Mouse (Mus musculus) fat pad, adult 2 months (tissue): ENCODE measurements around the gene Gal3st3.

Experiments used
- DNase-seq: peaks from one replicate; pipeline ENCODE4 v3.0.0-alpha.2; 2011; ENCODE audit warnings: low read depth, low spot score; ENCODE audit errors: extremely low read depth

The Gal3st3 gene

DNA sequence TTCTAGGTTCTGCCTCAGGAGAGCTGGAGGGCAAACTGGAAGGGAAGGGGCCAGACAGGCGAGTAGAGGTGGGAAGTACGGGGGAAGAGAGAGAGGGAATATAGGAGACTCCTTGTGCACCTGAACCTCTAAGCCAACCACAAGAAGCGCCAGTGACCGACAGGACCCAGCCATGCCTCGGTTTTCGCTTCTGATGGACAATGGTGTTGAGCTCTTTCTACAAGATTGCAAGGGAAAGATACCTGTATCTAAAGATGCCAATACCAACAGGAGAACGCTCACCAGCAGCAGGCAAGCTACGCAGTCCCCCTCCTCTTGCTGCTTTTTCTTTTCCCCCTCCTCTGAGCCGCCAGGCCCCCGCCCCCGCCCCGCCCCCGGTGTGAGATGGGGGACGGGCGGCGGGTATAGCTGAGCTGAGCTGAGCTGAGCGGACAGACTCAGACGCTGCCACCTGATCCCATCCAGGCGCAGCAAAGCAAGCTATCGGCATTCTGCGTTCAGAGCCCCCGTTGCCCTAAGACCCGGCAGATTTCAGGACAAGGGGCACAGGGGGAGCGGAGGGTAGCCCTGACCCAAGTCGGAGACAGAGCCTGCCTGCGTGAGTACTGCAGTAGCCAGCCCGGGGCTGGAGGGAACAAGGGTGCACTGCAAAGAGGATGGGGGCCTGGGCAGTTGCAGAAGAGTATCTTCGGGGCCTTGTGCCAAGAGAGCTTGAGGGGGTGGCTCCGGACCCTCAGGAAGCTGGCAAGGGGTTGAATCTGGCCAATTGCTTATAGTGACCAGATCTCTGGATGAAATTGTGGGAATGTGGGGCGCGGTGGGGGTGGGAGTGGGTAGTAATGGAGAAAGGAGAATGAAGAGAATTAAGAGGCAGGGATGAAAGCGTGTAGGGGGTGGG is at the start of gene Gal3st3:
Gene Gal3st3 (plus strand): TSS at position 429 of the 898 bp plus-strand sequence.
- no peak for DNase-seq

DNA sequence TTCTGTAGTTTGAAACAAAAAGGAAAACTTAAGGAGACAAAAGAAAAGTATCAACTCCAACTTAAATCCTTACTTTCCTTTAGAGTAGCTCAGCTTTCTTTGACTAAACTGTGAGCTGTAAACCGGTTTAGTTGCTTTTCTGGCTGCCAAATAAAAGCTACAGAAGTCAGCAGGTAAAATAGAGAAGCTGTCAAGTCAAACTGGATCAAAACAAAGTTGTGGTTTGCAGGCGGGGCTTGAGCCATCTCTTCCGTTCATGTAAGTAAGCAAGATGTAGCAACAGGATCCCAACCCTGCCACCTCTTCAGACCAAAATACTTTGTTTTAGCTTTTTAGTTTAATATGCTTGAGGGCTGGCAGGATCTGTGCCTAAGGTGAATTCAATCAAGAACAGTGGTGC is 41.0 kb upstream of the Gal3st3 start:
- DNase-seq = no peak

DNA sequence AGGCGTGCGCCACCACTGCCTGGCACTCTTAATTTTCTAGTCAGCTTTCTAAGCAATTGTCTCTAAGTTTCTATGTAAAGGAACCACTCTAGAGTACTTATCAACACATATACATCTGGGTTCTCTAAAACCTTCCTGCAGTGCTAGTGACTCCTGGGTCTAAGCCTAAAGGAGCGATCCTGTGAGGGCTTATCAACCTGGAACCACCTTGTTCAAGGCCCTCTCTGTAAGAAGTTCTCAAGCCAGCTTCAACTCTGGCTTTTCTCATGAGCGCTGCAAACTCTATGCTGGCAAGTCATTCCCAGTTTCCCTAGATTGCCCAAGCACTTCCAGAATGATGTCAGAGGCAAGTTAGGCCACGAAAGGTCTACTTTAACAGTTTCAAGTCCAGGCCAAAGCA is 31.1 kb upstream of the Gal3st3 start:
- DNase-seq = no peak

DNA sequence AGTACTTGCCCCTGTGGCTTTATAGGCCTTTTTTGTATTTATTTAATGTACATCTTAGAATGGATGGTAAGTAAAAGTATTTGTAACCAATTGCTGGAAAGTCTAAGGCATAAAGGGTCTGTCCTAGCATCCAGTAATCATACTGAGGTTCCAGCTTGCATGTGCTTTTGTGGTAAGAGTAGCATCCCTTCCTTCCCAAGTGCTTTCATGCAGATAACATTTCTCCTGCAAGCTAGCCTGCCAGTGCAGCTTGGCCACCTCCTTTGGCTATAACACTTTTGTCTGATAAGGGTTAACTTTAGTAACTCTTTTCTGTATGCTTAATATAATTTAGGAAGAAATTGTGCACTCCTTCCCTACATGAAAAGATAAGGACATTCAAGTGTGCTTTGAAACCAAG is 30.1 kb upstream of the Gal3st3 start:
- no peak for DNase-seq

DNA sequence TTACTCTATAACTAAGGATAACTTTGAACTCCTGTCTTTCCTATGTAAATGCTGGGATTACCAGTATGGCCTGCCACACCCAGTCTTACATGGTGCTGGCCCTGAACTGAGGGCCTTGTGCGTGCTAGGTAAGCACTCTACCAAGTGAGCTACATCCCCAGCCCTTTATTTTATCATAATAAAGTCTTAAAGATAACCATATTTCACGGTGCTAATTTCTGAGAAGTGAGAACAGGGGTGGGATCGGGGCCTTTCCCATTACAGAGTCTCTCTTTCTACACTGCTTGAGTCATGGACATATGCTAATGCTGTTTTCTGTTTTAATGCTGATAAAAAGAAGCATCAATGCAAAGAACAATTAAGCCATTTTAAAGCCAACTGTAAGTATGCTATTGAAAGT is 29.3 kb upstream of the Gal3st3 start:
- no peak for DNase-seq

DNA sequence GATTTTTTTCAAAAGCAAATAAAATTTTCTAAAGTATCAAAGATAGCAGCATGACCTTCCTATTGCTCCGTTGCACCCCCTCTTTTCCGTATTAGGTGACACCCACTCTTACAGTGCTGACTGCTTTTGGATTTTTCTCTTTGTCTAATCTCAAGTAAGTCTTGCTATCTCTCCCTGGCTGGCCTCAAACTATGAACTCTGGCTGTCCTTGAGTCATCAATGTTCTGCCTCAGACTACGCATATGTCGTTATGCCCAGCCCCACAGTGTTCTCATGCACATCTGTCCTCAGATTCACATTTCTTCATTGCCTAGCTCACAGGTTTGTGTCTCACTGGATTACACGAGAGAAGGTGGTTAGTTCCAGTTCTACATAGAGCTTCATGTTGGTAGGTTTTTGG is 28.7 kb upstream of the Gal3st3 start:
- no peak for DNase-seq

DNA sequence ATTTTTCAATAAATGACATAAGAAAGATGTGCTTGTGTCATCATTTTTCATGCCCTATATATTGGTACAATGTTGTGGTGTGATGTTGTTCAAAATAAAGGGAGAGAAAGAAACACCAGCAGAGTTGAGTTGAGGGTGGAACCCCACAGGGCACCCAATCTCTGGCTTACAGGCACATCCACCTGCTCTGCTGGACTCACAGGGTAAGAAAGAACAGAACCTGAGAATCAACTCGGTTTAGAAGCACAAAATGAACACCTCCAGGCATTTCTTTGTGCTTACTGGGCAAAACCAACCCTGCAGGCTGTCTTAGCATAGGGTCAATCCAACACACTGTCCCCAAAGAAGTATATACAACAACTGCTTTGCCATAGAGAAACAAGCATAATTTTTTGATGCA is 26.7 kb upstream of the Gal3st3 start:
- DNase-seq = no peak

DNA sequence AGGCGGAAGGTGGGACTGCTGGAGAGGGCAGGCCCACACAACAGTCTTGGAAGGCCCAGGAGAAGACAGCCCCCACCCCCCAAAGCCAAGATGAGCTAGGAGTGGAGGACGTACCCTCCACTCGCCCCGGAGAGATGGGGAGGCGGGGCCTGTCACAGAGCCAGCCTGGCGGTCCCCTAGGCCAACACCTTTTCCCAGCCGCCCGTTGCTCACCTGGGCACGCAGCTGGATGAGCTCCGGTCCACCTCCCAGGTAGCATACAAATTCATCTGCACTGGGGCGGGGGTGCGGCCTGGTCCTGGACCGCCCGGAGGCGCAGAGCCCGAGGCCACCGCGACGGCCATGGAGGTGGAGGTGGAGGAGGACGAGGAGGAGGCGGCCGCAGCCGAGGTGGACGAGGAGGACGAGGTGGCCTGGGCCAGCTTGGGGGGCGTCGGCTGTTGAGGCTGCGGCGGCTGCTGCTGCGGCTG is 25.8 kb upstream of the Gal3st3 start:
- DNase-seq = no peak

DNA sequence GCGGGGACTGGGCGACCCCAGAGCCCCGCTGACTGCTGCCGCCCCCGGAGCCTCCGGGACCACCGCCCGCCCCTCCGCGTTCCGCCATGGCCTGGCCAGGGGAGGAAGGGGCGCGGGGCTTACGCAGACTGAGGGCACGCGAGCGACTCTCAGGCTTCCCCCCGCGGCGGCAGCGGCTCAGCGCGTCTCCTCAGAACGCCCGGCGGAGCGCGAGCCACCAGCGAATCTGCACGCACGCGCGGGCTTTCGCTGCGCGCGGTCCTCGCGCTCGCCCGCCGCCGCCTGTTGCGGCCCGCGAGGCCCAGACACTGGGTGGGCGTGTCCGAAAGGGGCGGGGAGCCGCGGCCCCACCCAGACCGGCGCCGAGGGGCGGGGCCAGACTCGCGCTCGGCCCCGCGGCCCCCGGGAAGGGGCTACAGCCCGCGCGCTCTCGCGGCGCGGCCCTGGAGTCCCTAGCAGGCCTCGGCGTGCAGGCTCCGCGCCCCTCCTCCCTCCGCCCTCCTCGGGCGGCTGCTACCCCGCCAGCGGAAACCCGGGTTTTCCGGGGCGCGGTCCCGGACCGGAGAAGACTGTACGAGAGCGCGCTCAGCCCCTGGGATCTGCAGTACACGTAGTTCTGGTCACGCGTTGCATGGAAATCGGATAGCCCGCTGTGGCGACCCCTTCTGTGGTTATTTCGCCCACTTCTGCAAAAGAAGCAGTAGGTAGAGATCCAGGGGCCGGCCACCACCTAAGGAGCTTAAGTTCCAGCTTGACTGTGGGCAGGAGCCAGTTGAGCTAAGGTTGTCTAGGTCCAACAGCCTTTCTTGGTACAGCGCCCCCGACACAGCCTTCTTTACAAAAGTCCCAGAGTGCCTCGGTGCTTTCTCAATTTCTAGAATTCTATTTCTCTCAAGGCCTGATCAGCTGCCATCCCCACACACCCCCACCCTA is 25.1 kb upstream of the Gal3st3 start, which contains the start of gene Pacs1:
Gene Pacs1 (minus strand): TSS at position 319 of the 933 bp plus-strand sequence.
- no peak for DNase-seq

DNA sequence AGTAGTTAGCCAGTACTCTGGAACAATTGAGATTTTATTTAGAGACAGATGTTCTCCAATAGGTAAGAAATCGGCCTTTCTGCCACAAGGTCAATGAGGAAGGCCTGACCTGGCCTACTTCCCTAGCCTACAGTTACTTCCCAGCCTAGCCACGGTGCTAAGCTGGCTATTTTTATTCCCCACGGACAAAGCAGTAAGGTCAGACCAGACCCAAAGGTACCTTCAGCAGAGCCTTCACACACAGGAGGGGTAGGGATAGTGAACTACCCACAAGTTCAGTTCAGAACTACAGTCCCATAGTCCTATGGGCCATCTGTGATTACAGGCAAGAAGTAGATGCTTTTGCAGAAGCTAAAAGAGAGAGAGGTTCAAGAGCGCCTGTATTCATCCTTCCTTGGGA is 24.2 kb upstream of the Gal3st3 start:
- DNase-seq = no peak

DNA sequence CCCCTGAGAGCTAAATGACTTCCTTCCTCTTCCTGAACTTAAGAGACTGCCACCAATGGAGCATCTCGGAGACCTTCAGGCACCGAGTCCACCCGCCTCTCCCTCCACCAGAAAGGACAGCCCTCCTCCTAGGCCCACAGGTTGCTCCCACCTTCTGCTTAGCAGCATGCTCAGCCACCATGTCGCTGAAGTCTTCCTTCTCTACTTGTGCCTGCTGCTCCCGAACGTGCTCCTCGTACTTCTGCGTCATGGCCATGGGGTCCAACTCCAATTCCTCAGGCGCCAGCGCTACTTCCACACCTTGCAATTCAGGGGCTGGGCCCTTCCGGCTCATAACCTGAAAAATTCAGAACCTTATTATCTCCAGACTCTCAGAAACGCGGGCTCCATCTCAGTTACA is 23.5 kb upstream of the Gal3st3 start:
- no peak for DNase-seq

DNA sequence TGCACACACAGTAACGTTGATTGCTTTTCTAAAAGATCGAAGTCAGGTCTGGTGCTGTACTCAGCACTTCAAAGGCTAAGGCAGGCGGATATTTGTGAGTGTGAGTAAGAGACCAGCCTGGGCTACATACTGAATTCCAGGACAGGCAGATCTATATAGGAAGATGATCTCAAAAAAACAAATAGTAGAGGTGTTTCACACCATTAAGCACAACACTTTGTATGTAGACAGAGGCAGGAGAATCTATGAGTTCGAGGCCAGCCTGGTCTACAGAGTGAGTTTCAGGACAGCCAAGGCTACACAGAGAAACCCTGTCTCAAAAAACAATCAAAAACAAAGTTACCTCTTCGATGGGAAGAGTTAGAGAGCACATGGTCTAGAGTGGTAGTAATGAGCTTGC is 22.4 kb upstream of the Gal3st3 start:
- no peak for DNase-seq

DNA sequence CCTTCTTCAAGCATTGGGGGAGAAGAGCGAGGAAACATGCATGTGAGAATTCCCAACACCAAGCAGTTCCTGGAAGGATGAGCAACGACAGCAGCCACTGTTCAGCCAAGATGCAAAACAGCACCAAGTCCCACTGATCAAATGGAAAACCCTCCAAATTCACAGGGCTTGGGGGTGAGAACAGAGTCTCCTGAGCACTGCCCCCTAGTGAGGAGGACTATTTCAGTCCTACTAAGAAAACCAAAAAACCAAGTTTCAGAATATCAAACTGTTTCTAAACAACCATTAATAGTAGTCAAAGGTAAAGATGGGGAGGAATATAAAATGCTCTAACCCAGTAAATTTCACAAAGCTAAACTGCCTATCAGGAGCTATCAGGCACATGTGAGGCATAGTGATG is 21.6 kb upstream of the Gal3st3 start:
- no peak for DNase-seq

DNA sequence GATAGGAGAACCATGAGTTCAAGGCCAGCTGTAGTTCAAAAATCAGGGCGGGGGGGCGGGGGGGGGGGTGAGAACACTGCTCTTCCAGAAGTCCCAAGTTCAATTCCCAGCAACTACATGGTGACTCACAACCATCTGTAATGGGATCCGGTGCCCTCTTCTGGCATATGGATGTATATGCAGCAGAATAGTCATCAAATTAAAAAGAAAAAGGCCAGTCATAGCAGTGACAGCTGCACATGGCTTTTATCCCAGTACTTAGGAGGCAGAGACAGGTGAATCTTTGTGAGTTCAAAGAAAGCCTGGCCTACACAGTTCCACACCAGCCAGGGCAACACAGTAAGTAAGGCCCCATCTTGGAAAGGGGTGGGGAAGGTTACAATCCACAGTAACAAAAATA is 21.0 kb upstream of the Gal3st3 start:
- DNase-seq = no peak

DNA sequence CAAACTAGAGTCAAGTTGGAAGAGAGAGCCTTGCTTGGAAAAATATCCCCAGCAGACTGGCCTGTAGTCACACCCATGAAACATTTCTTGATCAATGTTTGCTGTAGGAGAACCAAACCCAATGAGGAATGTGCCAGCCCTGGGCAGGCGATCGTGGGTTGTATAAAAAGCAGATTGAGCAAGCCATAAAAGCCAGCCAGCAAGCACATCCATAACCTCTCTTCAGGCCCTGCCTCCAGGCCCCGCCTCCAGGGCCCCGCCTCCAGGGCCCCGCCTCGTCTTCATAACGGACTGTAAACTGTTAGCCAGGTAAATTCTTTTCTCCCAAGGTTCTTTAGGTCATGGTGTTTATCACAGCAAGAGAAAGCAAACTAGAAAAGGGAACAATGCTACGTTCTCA is 19.8 kb upstream of the Gal3st3 start:
- DNase-seq = no peak

DNA sequence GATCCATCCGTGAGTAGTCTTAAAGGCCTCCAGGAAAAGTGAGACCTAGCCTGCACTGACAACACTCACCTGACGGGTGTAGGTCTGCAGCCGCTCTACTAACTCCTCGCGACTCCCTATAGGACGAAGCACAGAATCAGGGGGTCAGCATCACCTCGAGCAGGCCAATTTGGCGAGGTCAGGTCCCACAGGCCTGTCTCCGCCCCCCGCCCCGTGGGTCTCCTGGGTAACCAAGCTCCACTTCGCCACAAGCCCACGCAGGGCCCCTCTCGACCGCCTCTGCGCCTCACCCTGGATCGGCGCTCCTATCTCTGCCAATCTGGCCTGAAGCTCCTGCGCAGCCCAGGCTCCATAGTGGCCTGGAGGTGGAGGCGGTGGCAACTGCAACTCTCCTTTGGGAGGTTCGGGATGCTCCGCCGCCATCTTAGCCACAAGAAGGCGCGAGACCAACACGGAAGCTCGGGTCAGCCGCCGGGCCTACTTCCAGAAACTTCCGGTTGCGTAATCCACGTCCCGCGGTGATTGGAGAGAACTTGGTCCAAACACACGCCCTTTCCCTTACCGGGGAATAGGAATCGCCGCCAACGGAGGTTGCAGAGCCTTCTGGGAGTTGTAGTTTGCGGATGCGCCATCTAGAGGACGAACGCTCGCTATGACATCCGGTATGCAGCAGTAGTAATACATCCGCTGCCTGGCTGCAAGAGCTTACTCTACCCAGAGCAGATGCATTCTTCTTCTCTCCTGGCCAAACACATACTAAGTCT is 3.0 kb upstream of the Gal3st3 start, which contains the start of gene Sf3b2:
Gene Sf3b2 (minus strand): TSS at position 484 of the 764 bp plus-strand sequence.
- peak; percentile 95 for DNase-seq

DNA sequence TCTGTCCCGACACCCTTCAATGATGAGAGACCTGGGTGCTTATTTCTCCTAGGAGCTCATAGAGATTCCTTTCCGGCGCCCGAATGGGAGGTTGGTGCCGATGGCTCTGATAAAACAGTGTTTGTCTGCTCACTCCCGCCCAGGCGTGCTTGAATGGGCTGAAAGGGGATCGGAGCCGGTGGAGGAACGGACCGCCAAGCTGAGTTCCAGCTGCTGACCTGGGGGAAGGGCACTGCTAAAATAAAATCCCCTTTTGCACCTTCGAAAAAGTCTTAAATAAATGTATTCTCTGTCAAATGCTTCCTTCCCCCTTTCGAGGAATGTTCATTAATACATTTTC is 2.4 kb upstream of the Gal3st3 start:
- no peak for DNase-seq

DNA sequence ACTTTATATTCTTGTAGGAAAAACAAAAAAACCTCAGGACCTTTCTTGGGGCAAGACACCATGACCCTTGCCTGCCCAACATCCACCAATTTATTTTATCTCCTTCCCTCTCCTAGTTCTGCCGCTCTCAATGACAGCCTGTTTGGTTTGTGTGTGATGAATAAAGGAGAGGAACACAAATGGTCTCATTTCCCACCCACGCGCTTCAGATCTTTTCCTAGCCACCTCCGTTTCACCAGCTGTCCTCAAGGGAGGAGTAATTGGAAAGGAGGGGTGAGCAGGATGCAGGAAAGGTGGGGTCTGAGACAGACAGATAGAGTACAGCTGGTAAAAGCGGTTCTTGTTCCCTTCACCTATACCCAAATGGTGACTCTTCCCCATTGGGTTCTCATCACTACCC is 1.5 kb upstream of the Gal3st3 start:
- no peak for DNase-seq

DNA sequence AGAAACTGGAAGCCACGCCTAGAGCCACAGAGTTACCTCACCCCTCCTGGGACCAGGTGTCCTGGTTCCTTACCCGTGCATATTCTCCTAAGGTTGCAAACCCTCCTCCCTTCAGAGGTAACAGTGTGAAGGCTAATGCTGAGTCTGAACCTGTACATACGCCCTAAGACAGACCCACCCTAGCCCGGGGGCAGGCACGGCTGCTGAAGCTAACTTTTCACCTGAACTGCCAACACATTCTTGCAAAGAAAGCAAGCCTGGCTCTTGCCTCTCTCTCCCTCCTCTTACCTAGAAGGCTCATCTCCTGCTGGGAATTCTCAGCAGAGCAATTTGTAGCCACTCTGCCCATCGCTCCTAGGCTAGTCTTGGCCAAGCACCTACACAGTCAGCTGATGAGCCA is 2.5 kb downstream of the Gal3st3 start:
- DNase-seq = no peak

DNA sequence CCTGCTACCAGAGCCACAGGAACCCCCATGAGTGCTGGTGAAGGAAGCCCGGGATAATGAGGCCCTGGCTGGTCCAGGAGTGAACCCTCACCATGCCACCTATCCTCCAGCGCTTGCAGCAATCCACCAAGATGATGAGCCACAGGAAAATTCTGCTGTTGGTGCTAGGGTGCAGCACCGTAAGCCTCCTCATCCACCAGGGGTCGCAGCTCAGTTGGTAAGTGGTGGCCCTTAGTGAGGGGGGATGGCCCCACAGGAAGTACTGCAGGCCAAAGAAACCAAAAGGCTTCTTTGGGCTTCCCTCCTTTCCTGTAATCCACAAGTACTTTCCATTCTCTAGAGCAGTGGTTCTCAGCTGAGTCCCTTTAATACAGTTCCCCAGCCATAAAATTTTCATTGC is 4.3 kb downstream of the Gal3st3 start:
- no peak for DNase-seq

DNA sequence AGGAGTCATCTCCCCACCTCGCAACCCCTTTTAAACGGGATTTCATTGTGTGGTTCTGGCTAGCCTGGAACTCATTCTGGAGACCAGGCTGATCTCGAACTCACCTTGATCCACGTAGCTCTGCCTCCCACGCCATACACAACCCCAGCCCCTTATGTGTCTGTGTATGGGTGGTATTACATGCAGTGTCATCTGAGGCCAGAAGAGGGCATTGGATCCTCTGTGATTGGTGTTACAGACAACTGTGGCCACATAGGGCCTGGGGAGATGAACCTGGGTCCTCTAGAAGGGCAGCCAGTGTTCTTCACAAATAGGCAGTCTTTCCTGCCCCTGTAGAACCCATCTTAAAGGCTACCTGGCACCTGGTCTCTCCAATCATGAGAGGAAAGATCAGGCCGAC is 8.1 kb downstream of the Gal3st3 start:
- no peak for DNase-seq
